Mouse (Mus musculus) T-helper 17 cell (primary cell): ENCODE data around the gene Hspa1a.

Experiments
- in situ Hi-C, 2 experiments: fragments of 300-600 bp; cut with MboI, MseI; formaldehyde crosslinking; loops; 1 replicate in 1 of 2; 2 replicates in 1 of 2; pipeline ENCODE4 v1.15.1; 2025; ENCODE audit warnings: high pct_unique_total_duplicates in 2 of 2

Hspa1a gene

DNA sequence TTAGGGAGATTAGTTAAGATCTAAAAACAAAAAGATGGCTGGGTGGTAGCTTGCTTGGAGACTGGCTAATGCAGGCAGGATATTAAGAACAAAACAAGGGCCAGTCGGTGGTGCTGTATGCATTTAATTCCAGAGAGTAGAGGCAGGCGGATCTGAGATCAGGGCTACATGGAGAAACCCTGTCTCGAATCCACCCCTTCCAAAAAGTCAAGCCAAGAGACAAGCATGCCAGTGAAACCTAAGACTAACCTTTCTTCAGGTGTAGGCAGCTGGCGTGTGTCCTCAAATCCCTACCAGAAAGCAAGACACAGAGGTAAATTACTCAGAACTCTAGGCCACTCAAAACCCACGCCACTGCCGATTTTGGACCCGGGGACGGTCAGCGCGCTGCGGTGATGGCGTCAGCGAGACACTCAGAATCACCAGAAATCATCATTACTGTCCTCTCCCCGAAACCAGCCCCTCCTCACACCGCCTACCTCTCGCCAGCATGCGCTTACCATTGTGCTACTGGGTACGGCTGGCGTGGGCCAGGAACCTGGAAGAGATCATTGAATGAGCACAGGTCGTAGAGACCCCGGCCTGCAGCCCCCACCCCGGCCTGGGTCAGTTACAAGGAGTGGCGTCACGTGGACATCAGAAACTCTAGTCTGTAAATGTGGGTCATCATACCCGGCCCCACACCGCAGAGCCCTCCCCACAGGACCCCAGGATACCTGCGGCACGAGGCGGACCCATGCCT is 20.1 kb downstream of the Hspa1a start:
- in situ Hi-C loops = no loop called here

DNA sequence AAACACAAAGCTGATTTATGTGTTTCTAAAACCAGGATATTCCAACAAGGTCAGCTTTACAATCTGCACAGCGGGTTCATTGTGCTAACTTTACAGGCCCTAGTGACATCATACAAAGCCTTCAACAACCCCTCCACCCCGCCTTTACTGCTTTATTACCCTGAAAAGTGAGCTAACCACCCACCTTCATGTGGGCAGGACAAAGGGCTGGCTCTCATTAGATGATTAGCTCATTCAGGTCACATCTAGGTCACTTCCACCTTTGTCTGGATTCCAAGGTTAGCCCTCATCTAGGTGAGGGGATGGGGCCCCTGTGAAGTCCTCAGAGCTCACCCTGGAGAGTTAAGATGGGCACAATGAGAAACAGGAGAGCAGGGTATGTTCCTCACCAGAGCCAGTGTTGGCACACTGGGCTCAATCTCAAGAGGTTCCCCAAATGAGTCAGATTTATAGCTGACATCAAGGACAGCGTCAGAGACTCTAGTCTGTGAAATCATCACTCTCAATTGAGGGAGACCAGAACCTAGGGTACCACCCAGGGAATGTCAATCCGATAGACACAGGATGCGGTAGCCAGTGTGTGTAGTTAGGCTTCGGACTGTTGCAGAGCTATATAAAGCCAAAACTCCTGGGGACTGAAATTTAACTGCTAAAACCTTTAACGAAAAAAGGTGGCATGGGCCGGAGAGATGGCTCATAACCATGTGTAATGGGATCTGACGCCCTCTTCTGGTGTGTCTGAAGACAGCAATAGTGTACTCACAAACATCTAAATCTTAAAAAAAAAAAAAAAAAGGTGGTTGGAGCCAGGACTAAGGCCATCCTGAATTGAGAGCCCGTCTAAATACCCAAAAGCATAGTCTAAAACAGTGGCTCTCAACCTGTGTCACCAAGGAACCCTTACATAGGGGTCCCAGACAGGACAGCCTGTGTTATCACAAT is 21.2 kb downstream of the Hspa1a start:
- in situ Hi-C loops = no loop called here

DNA sequence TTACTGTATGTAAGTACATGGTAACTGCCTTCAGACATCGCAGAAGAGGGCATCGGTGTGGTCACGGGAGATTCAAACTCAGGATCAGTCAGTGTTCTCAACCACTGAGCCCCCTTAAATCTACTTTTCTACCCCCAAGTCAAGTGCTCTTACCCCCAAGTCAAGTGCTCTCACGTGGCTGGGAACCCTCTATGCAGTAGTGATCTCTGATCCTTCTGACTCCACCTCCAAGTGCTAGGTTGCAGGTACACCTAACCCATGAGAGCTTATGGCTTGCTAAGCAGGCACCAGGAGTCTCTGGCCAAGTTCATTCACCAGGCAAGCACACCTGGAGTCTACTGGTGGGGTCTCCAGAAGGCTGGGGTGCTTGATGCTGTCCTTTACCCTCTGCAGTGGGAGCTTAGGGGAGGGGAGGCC is 22.4 kb downstream of the Hspa1a start:
- in situ Hi-C loops = loop anchor here in 1 of 2 experiments (5.0 kb wide), 1 partner anchor 33 kb away; the partner anchor contains the start of gene Lsm2

GRCm38 (mm10) chr17:34948721-34949552 is 23.0 kb downstream of the Hspa1a start:
- in situ Hi-C loops = loop anchor here in 1 of 2 experiments (5.0 kb wide), 1 partner anchor 33 kb away; the partner anchor contains the start of gene Lsm2

DNA sequence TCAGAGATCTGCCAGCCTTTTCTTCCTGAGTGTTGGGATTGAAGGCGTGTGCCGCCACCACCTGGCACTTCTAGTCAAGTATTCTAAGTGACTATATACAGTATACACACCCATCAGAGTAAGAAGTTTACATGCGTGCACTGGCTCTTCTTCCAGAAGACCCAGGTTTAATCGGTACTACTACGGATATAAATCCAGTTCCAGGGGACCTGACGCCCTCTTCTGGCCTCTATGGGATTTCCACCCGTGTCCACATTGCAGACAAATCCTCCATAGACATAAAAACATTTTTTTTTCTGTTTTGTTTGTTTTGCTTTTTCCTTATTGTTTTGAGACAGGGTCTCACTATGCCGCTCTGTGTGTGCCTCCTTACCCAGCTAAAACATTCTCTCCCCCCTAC is 24.4 kb downstream of the Hspa1a start:
- in situ Hi-C loops = loop anchor here in 1 of 2 experiments (5.0 kb wide), 1 partner anchor 35 kb away; the partner anchor contains the start of gene Lsm2

DNA sequence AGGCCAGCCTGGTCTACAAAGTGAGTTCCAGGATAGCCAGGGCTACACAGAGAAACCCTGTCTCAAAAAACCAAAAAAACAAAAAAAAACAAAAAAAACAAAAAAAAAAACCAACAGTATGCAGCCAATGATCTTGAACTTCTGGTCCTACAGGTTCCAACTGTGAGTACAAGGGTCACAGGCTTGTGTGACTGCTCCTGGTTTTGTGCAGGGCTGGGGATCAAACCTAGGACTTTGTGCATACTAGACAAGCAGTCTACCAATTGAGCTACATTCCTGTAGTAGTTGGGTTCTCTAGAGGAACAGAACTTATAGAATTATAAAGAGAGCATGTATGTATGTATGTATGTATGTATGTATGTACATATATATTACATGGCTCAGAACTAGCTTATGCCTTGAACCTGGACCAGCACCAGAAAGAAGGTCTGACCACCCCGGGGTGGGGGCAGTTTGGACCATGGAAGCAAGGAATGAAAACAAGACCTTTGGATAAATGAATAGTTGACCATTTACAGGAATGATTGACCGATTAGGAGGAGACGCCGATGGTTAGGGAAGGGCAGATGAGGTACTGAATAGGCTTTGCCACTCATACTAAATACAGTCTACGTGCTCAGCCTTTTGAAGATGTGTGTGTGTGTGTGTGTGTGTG is 25.3 kb downstream of the Hspa1a start:
- in situ Hi-C loops = loop anchor here in 1 of 2 experiments (5.0 kb wide), 1 partner anchor 36 kb away; the partner anchor contains the start of gene Lsm2

DNA sequence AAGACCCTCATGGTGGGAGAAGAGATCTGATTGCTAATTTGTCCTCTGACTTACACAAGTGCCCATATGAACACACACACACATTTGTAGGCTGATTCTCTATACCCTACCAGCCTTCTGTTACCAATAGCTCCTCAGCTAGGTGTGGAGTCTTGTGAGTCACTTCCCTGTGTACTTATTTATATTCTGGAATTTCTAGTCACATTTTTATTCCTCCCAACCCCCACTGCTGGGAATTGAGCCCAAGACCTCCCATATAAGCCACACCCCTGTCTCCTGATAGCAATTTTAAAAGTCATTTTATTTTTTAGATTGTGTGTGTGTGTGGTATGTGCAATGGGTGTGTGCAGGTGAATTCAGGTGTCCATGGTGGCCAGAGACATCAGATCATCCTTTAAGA is 27.6 kb downstream of the Hspa1a start:
- in situ Hi-C loops = no loop called here

DNA sequence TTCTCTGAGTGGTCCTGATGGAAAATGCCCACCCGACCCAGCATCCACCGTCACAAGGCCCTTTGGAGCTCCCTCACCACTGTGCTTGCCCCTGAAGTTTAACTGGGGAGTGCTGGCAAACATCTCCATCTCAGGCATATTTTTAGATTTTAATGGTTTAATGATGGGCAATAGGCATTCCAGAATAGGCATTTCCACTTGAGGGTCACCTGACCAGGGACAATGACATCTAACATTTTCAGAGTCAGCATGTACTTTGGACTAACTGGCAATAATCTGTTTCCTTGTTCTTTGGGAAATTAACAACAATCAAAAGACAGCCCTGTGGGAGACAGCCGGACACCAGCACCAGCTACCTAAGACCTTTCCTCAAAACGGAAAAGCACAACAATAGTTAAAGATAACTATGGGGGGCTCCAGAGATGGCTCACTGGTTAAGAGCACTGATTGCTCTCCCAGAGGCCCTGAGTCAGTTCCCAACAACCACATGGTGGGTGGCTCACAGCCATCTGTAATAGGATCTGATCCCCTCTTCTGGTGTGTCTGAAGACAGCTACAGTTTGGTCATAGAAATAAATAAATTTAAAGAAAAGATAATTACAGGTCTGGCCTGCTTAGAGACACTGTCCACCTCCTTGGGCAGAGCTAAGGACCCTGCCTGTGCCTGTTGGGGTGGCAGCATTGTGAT is 28.7 kb downstream of the Hspa1a start:
- in situ Hi-C loops = no loop called here

- in situ Hi-C loops = no loop called here
These were observed 30.5 kb downstream of the Hspa1a start for GRCm38 (mm10) chr17:34941344-34942041.

DNA sequence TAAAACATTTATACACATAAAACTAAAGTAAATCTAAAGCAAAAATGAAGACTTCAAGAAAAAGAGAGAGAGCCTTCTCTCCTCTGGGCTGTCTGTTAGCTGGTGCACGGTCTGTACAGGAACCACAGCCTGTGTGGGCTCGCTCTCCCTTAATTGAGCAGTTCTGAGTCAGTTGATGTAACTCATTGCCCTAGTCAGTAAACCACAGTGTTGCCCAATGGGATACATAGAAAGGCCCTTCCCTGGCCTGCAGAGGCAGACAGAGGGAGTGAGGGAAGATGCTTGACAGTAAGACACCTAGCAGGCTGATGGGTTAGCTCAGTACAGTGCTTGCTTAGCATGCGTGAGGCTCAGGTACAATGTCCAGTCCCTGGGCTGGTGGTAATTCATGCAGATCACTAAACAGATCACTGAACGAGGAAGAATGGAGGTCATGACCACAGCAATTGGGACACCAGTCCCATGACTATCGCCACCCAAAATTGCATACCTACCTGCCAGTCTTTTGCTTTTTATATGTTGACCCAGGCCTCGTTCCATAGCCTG is 33.9 kb downstream of the Hspa1a start:
- in situ Hi-C loops = loop anchor here in 1 of 2 experiments (10.0 kb wide), 1 partner anchor 1917 kb away; no protein-coding TSS in a partner anchor

GRCm38 (mm10) chr17:34934830-34935229 is 37.1 kb downstream of the Hspa1a start:
- in situ Hi-C loops = loop anchor here in 1 of 2 experiments (10.0 kb wide), 1 partner anchor 1920 kb away; no protein-coding TSS in a partner anchor

DNA sequence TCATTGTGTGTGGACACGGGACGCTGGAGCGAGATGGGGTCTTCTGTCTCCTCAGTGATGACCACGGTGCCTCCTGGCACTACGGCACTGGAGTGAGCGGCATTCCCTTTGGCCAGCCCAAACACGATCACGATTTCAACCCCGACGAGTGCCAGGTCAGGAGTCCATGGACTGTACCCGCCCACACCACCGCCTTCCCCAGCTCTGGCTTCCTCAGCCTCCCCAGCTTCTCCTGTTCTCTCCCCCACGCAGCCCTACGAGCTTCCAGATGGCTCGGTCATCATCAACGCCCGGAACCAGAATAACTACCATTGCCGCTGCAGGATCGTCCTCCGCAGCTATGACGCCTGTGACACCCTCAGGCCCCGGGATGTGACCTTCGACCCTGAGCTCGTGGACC is 37.9 kb downstream of the Hspa1a start:
- in situ Hi-C loops = loop anchor here in 1 of 2 experiments (10.0 kb wide), 1 partner anchor 1921 kb away; no protein-coding TSS in a partner anchor

- in situ Hi-C loops = loop anchor here in 1 of 2 experiments (10.0 kb wide), 1 partner anchor 1923 kb away; no protein-coding TSS in a partner anchor
These were observed 39.7 kb downstream of the Hspa1a start for GRCm38 (mm10) chr17:34932287-34932686.

DNA sequence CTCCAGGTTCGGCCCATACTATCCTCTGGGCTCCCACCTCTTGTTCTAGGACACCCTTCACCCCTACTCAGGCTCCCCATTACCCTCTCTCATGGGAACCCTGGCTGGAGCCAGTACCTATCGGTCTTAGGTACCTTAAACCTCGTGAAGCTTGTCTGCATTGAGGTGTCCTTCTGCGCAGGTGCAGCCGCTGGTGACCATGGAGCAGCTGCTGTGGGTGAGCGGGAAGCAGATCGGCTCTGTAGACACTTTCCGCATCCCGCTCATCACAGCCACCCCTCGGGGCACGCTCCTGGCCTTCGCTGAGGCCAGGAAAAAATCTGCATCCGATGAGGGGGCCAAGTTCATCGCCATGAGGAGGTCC is 40.2 kb downstream of the Hspa1a start:
- in situ Hi-C loops = loop anchor here in 1 of 2 experiments (10.0 kb wide), 1 partner anchor 1923 kb away; no protein-coding TSS in a partner anchor

DNA sequence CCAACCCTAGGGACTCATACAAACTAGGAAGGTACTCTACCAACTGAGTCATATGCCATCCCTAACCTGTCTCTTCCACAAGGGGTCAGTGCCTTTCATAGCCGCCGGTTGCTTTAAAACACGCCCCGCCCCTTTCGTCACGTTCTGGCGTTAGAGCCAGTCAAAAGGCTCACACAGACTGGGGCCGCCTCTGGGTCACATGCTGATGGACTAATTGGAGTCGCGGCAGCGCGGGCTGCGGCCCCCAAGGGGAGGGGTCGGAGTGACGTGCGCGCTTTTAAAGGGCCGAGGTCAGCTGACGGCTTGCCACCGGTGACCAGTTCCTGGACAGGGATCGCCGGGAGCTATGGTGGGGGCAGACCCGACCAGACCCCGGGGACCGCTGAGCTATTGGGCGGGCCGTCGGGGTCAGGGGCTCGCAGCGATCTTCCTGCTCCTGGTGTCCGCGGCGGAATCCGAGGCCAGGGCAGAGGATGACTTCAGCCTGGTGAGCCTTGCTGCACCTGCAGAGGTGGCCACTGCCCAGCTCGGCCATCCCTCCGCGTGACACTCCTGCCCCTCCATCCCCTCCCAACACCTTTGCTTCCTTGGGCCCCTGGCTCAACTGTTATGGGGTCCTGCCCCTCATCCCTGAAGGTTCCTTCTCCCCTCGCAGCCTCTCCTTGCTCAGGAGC is 40.8 kb downstream of the Hspa1a start, which contains the start of gene Neu1:
Neu1 (plus strand) TSS at position 193 of the 674 bp plus-strand sequence.
- in situ Hi-C loops = loop anchor here in 1 of 2 experiments (10.0 kb wide), 1 partner anchor 1924 kb away; no protein-coding TSS in a partner anchor

DNA sequence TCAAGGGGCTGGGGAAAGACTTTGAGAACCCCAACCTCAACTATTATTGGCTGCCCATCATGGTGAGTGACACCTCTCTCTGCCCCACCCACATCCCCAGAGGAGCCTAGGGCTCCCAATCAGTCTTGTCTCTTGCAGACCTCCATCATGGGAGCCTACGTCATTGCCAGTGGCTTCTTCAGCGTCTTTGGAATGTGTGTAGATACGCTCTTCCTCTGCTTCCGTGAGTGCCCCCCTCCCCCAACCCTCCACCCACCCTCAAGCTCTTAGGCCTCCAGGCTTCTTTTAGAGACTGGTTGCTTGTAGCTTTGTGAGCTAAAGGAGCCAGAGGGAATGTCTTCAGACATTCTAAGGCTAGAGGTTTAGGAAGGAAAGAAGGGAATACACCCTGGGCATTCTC is 43.1 kb downstream of the Hspa1a start:
- in situ Hi-C loops = no loop called here

- in situ Hi-C loops = no loop called here
These were observed 44.5 kb downstream of the Hspa1a start for GRCm38 (mm10) chr17:34927306-34928019.
